Mouse (Mus musculus): ENCODE measurements around the gene Taf1c.
A peak's percentile ranks its signal among the peaks of the same experiment; 100 is the strongest.

Gene Taf1c

GRCm38 (mm10) chr8:119569881-119570280, 35.1 kb downstream of the Taf1c start:
- DNase-seq, result peak; percentile 78

DNA sequence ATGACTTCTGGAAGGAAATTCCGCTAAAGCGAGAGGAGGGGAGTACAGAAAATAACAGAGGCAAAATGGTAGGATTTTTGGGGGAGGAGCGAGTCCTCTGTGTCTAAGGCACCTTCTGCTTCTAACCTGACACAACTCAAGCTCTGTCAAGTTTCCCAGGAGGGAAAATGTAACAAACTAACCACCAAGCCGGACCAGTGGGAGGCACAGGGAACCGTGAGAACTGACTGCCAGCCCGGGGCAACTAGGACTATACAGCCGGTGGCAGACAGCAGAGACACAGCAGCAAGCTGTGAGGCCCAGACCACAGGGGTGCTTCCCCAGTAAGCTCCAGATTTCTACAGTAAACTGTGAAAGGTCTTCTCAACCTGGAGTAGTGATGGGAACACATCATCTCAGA, 36.1 kb downstream of the Taf1c start:
- peak; percentile 55 for DNase-seq

- no peak for DNase-seq
Measured at GRCm38 (mm10) chr8:119568251-119568650, 36.8 kb downstream of the Taf1c start.

DNA sequence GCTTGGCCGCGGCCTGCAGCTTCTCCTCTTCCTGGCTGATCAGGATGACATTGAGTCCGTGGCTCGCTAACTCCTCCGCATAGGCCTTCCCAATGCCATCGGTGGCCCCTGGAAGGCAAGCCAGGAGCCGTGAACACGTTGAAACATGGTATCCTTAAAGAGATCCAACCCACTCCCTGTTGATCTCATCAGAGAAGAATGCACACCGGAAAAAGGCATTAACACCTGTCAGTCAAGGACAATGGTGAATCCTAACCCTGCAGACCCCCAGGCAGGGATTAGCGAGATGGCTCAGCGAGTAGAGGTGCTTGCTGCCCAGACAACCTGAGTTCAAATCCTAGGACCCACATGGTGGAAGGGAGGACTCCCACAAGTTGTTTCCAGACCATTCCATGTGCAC, 38.7 kb downstream of the Taf1c start:
- DNase-seq, result no peak

DNA sequence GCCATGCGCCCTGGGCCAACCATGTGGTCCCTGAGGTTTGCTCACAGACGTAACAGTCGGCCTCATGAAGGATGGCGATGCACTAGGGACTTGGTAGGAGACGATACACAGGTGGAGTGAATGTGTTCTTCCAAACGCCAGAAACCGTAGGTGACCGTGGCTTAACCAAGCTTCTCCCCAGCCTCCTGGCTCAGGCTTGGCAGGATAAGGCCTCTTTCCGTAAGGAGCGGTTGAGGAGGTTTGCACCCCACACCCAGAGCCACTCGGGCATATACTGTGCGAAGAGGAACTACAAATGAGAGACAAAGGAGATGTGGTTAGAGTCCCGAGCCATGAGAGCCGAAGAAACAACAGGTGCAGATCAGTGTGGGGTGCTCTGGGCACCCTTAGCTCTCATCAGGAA, 41.2 kb downstream of the Taf1c start:
- peak; percentile 60 for DNase-seq

DNA sequence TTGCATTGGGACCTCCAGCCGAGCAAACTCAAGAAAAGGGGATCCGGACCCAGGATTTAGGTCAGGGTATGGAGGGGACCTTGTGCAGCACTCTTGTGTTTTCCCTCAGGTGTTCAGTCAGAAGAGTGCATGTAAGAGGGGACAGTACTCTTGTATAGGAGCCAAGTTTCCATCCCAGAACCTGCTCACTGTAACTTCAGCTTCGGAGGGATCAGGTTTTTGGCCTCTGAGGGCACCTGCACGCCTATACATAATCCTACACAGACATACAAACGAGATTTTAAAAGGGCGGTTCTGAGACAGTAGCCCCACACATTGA, 45.7 kb downstream of the Taf1c start:
- no peak for DNase-seq

GRCm38 (mm10) chr8:119558603-119559401, 46.2 kb downstream of the Taf1c start, which contains the start of gene Mbtps1:
Mbtps1 (minus strand) TSS chr8:119558735.
- peak; percentile 99 for DNase-seq

GRCm38 (mm10) chr8:119557821-119558602, 47.0 kb downstream of the Taf1c start:
- DNase-seq, result peak; percentile 89

- DNase-seq, result no peak
Measured at GRCm38 (mm10) chr8:119557132-119557531, 47.9 kb downstream of the Taf1c start.

- no peak for DNase-seq
Measured at GRCm38 (mm10) chr8:119555861-119556260, 49.2 kb downstream of the Taf1c start.

GRCm38 (mm10) chr8:119552967-119553366, 52.1 kb downstream of the Taf1c start:
- no peak for DNase-seq

- DNase-seq, result no peak
Measured at GRCm38 (mm10) chr8:119548560-119549113, 56.4 kb downstream of the Taf1c start.

Data from thymus, postnatal 4 days (tissue).